Mouse (Mus musculus) embryonic fibroblast, embryonic 13.5 days (primary cell): ENCODE measurements around the gene Nfs1. TPM values are rescaled to one million over a fixed set of nuclear protein-coding genes. Genes with fewer than 3 reads are reported as not detected.

Experiments used
- H3K27ac ChIP-seq: 2 replicates; pipeline ENCODE4 v1.5.1; 2012; ENCODE audit warnings: low read length, control low read depth, inconsistent platforms; ENCODE audit not compliant: insufficient read depth
- H3K4me1 ChIP-seq: 2 replicates; pipeline ENCODE4 v1.6.1; 2011; ENCODE audit warnings: low read length; ENCODE audit not compliant: control insufficient read depth, insufficient read depth
- H3K4me3 ChIP-seq: 2 replicates; pipeline ENCODE4 v1.5.1; 2011; ENCODE audit warnings: mild to moderate bottlenecking, control low read depth, low read length; ENCODE audit not compliant: insufficient read depth
- CTCF ChIP-seq: IDR thresholded peaks from 2 replicates; pipeline ENCODE4 v1.5.1; 2011; ENCODE audit warnings: mild to moderate bottlenecking, control low read depth, low read length, moderate library complexity, borderline replicate concordance; ENCODE audit not compliant: insufficient read depth
- POLR2A ChIP-seq: IDR thresholded peaks from 2 replicates; pipeline ENCODE4 v1.6.1; 2011; ENCODE audit warnings: low read depth, mild to moderate bottlenecking, control low read depth, low read length, moderate library complexity
- polyA plus RNA-seq: library from polyadenylated mRNA; stranded (reverse); fragments of >200 nt; gene quantifications from 2 replicates; pipeline ENCODE4 v1.2.4, GENCODE M21; 2011; ENCODE audit warnings: low read depth; ENCODE audit not compliant: missing spikeins, insufficient read length

Nfs1 gene
- polyA plus RNA-seq, 1 experiment, result 30.2 TPM

GRCm38 (mm10) chr2:156073725-156074124 lies 70.3 kb downstream of the Nfs1 start:
- TF ChIP-seq CTCF (no peak), POLR2A (no peak)
- Histone ChIP-seq H3K4me3 (no peak overlapping the region), H3K27ac (no peak overlapping the region), H3K4me1 (no peaks in the 10 kb centered on the region)

Other genes with a start within 250 kb of the Nfs1 start
- gene Uqcc1, start 213.9 kb downstream of the Nfs1 start, polyA plus RNA-seq, result 37.8 and 39.5 TPM in 2 replicates
- not detected in 2 replicates for gene Gm15557, start 203.5 kb downstream of the Nfs1 start, polyA plus RNA-seq
- gene Gdf5, start 198.8 kb downstream of the Nfs1 start, polyA plus RNA-seq, result 0.92 and 1.3 TPM in 2 replicates
- gene Cep250, start 187.7 kb downstream of the Nfs1 start, polyA plus RNA-seq, result 19.3 and 28.4 TPM in 2 replicates
- 1.3 and 2.0 TPM in 2 replicates for gene 6430550D23Rik, start 136.2 kb downstream of the Nfs1 start, polyA plus RNA-seq
- 144 and 161 TPM in 2 replicates for gene Ergic3, start 136.1 kb downstream of the Nfs1 start, polyA plus RNA-seq
- gene Fer1l4, start 91.2 kb downstream of the Nfs1 start, polyA plus RNA-seq, result not detected in 2 replicates
- 1.5 and 3.9 TPM in 2 replicates for gene Spag4, start 79.0 kb downstream of the Nfs1 start, polyA plus RNA-seq
- 59.3 and 67.9 TPM in 2 replicates for gene Cpne1, start 32.2 kb downstream of the Nfs1 start, polyA plus RNA-seq
- gene Rbm12, start 32.2 kb downstream of the Nfs1 start, polyA plus RNA-seq, result 24.8 and 27.4 TPM in 2 replicates
- 29.0 and 29.7 TPM in 2 replicates for gene Gm28036, start 17.1 kb downstream of the Nfs1 start, polyA plus RNA-seq
- gene Romo1, start 147 bp downstream of the Nfs1 start, polyA plus RNA-seq, result 185 TPM in 2 replicates
- 391 and 520 TPM in 2 replicates for gene Rbm39, start 36.1 kb upstream of the Nfs1 start, polyA plus RNA-seq
- gene Phf20, start 52.3 kb upstream of the Nfs1 start, polyA plus RNA-seq, result 32.3 and 39.4 TPM in 2 replicates
- gene Cnbd2, start 168.1 kb upstream of the Nfs1 start, polyA plus RNA-seq, result 1.3 and 3.4 TPM in 2 replicates
- 16.3 and 23.3 TPM in 2 replicates for gene Scand1, start 168.5 kb upstream of the Nfs1 start, polyA plus RNA-seq